Mouse (Mus musculus) layer of hippocampus, adult 2 months (tissue): ENCODE measurements around the gene Rhou. TPM values are rescaled to one million over a fixed set of nuclear protein-coding genes. Genes with fewer than 3 reads are reported as not detected.
A peak's percentile ranks its signal among the peaks of the same experiment; 100 is the strongest.

Experiments used
- DNase-seq, 2 experiments: peaks; one replicate each; pipeline ENCODE4 v3.0.0; 2022; ENCODE audit warnings: low spot score in 2 of 2
- H3K27ac ChIP-seq: fragments of 200-600 bp; 2 replicates; pipeline ENCODE4 v1.8.1; 2022
- H3K4me3 ChIP-seq: fragments of 200-600 bp; 2 replicates; pipeline ENCODE4 v1.8.1; 2022; ENCODE audit warnings: mild to moderate bottlenecking
- CTCF ChIP-seq: fragments of 200-600 bp; conservative IDR thresholded peaks from 2 replicates; pipeline ENCODE4 v1.8.1; 2022; ENCODE audit warnings: antibody characterized with exemption, mild to moderate bottlenecking, moderate library complexity
- total RNA-seq, 2 experiments: library from RNA; stranded (reverse); gene quantifications; 2 replicates each; pipeline ENCODE4 v1.2.3; 2021

Rhou gene
- total RNA-seq, 2 experiments from 2014 or later: 43.9 to 44.7 TPM

DNA sequence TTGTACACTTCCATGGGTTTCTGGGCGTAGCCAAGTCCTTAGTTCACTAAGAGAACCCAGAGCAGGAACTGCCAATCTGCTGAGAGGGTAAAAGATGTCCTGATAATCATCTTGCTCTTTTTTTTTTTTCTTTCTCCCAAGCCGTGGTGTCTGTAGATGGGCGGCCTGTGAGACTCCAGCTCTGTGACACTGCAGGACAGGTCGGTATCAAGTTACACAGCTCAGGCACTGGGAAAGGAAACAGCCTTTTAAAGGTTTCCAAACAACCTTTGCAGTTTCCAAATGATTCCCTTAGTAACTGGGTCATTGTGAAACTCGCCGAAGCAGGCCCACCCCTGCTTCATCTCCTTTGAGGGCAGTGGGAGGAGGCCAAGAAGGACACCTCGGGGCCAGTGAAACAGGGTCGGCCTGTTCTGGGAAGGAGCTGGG is 1.6 kb downstream of the Rhou start:
- no peak for DNase-seq
- TF ChIP-seq CTCF: no peak
- Histone ChIP-seq H3K4me3 (peak overlapping the region; percentile 76), H3K27ac (peak overlapping the region; percentile 96)

DNA sequence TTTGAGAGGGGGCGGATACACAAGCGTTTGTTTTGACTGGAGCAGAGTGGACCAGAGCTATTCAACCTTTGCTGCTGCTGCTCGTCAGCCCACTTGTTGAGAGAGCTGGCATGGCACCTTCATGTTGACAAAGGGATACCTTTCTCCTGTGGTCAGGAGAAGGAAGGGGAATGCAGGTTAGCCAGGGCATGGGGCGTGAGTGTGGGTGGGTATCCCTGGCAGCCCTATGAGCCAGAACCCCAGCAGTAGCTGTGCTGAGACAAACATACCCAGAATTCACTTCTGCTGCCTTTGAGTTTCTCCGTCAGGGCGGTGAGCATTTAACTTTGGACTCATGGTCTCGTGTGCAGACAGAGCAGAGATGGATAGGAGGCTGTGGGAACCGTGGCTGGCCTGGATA is 4.1 kb downstream of the Rhou start:
- H3K27ac ChIP-seq: no peak overlapping the region
- no peak for DNase-seq
- no peak overlapping the region for H3K4me3 ChIP-seq
- TF ChIP-seq CTCF: no peak

DNA sequence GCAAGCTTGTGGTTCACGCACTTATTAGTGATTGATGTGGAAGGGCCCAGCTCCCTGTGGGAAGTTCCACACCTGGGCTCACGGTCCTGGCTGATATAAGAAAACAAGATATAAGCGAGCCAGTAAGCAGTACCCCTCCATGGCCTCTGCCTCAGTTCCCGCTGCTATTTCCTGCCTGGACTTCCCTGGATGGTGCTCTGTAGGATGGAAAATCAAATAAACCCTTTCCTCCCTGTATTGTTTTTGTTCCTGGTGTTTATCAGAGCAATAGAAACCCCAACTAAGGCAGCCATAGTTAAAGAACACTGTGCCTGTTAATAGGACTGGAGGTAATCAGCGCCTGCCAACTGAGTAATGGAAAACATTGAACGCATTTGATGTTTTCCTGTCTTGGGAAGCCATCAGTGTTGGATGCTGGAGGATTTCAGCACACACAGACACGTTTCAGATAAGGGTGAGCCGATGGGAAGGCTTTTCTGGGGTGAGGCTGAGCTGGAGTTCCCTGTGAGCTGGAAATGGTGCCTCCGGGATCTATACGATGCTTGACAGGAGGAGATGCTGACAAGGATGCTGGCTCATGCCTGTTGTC is 5.8 kb downstream of the Rhou start:
- Histone ChIP-seq H3K27ac (no peak overlapping the region), H3K4me3 (no peak overlapping the region)
- no peak for DNase-seq
- TF ChIP-seq CTCF: no peak

DNA sequence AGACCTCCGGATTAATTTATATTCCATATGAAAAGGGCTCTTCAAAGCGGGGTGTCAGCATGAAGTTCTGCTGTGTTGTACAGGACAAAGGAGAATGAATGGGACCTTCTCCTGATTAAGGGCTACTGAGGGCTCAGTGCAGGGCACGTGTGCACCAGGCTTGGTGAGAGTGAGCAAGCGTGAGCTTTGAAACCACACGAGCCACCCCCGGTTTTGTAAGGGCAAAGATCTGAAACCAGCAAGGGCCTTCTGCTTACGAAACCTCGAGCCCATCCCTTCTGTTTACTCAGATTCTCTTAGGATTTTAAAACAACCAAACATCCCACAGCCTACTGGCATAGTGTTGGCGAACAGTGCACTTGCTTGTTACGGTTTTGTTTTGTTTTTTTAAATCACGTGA is 7.8 kb downstream of the Rhou start:
- no peak overlapping the region for H3K27ac ChIP-seq
- TF ChIP-seq CTCF: no peak
- H3K4me3 ChIP-seq: no peak overlapping the region
- no peak for DNase-seq

DNA sequence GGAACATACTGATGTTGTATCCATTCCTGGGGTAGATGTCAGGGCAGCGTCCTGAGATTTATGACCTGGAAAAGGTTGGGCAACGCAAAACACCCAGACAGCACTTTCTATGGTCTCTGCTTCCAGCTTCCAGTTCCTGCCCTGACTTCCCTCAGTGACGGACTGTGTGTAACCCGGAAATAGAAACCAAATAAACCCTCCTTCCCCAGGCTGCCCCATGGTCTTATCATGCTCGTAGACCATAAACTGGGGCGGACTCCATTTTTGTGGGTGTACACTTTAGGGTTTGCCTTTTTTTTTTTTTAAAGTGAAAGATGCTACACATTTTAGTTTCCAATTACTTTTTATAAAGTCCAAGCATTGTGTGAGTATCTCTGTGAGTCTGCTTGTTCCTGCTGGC is 11.9 kb downstream of the Rhou start:
- DNase-seq: no peak
- H3K4me3 ChIP-seq: no peak overlapping the region
- no peak for TF ChIP-seq CTCF
- no peak overlapping the region for H3K27ac ChIP-seq

DNA sequence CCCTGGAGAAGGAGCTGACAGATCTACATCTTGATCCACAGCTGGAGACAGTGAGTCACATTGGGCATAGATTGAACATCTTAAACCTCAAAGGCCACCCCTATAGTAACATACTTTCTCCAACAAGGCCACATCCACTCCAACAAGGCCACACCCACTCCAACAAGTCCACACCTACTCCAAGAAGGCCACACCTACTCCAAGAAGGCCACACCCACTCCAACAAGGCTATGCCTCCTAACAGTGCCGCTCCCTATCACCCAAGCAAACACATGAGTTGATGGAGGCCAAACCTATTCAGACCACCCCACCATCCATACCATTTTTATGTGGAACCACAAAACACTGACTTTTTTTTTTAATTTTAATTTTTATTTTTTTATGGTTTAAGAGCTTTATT is 13.1 kb downstream of the Rhou start:
- no peak for TF ChIP-seq CTCF

DNA sequence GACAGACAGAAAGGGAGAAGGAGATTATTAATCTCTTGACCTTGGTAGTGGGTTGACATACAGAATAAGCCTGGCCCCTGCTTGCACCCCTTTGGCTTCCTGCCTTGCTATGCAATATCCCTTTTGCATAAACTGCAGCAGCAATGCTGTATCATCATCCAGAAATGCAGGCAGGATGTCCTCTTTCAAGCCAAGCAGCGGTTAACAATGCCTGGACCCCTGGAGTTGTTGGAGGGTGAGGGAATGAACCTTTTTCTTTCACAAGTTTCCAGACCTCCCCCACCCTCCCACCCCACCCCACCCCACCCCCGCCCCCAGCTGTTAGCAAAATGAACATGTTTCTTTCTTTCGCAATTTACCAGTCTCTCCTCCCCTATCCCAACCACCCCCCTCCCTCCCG is 15.0 kb downstream of the Rhou start:
- TF ChIP-seq CTCF: no peak

More for the DNA sequence above, 13.1 kb downstream of the Rhou start:
- Histone ChIP-seq H3K27ac (no peak overlapping the region), H3K4me3 (no peak overlapping the region)
- DNase-seq: no peak

DNA sequence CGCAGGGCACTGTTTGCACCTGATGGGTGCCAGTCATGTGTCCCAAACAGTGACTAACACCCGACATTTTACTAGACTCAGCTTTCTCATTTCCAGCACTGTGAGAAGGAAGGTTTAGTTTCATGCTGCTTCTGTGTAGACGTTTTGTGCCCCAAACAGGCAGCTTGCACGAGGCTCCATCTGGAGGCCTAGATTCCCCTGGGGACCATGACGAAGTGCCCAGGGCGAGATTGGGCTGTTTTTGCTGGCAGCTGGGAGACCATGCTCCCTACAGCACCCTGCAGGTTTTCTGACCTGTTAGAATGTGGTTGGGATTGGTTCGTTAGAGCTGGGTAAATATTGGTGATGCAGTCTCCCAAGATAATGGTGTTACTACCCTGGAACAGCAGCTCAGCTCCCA is 17.0 kb downstream of the Rhou start:
- no peak for TF ChIP-seq CTCF
- no peak overlapping the region for H3K4me3 ChIP-seq
- no peak for DNase-seq
- no peak overlapping the region for H3K27ac ChIP-seq

More for the DNA sequence above, 15.0 kb downstream of the Rhou start:
- no peak for DNase-seq
- Histone ChIP-seq H3K27ac (0 out of 2 replicates have a peak overlapping the region, but pooled peaks have one; percentile 43), H3K4me3 (no peak overlapping the region)

DNA sequence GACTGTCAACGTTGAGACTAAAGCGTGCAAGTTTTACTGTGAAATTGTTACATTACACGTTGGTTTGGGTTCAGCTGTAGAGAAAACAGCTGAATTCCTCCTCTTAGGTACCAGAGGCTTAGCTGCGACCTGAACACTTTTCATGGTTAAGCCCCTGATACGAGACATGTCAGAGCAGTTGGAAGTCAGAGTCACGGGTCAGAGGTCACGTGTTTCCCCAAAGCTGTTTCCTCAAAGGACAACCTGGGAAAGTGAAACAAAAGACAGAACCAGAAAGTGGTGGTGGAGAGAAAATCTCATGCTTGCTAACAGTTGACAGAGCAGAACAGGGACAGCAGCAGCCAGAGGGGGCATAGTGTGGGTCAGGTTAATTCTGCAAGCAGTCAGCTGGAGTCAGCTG is 17.7 kb downstream of the Rhou start:
- no peak for TF ChIP-seq CTCF
- DNase-seq: no peak
- Histone ChIP-seq H3K4me3 (no peak overlapping the region), H3K27ac (no peak overlapping the region)

DNA sequence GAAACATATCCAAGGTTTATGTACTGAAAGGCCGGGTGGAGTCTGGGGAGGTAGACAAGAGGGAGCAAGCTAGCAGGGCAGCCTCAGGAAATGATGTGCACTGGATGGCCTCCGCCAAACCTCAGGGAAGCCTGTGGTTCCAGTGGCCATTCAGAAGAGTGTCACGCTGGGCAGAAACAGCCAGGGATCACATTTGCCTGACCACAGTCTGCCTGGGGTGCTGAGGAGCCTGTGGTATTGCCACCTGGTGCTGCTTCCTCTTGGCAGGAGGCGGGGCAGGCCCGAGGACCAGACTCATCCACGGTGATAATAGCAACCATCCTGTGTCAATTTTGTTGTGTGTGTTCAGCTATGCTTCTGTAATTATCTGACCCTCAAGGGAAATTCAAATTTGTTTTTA is 18.9 kb downstream of the Rhou start:
- Histone ChIP-seq H3K27ac (no peak overlapping the region), H3K4me3 (no peak overlapping the region)
- TF ChIP-seq CTCF: no peak
- no peak for DNase-seq

DNA sequence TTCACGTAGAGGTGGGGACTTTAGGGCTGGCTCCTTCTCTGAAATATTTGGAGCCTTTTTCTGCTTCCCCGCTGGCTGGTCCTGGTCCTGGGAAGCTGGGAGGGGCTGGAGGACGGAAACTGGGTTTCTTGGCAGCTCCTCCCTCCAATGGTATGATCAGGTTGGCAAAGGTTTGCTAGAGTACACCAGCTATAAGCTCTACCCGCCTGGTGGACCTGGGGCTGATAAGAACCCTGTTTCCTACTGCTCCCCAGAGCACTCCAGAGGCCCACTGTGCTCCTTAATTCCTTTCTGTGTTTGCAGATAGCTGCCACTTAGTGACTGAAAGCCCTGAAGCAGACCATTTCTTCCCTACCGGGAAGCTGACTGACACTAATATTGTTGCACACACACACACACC is 21.9 kb downstream of the Rhou start:
- no peak overlapping the region for H3K4me3 ChIP-seq
- no peak for DNase-seq
- TF ChIP-seq CTCF: no peak
- no peak overlapping the region for H3K27ac ChIP-seq

DNA sequence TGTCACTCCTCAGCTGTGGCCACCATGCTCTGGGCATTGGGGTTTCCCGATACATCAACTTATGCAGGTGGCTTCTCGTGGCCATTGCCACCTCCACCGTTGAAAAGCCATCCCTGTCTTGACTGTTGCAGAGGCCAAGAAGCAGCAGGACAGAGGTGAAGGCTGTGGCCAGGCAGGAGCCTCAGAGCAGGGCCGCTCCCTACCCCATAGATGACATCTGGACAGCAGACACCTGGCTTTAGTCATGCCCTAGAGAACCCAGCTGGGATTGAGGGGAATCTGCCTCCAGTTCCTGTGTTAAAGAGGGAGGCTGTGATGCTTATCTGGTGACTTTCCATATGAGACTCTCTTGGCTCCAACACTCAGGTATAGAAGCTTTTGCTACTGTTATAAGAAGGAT is 24.7 kb downstream of the Rhou start:
- no peak for DNase-seq
- Histone ChIP-seq H3K4me3 (no peak overlapping the region), H3K27ac (no peak overlapping the region)
- TF ChIP-seq CTCF: no peak

DNA sequence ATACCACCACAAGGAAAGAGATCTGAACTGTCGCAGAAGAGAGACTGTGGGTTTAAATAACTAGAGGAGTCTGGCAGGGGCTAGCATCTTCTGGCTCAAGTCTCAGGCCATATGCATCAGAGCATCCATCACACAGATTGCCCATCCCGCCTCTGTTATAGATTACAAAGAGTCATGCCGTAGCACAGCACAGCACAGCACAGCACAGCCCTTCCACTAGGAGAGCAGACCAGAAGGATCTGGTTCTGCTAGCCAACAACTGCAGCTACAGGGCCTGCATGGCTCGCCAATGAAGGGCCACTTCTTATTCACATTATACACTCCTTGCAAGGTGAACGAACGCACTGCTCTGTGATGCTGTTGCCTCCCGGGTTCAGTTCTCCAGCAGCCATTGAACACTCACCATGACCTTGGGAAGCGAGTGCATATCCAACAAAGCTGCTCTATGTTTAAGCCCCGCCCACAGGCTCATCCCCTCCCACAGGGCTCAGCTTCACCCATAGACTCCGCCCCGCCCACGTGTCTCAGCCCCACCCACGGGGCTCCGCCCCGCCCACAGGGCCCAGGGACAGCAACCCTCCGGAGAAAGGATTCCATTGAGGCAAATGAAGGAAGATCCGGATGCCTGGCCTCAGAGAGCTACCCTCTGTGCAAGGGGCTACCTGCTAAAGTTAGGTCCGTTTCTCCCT is 28.5 kb downstream of the Rhou start:
- TF ChIP-seq CTCF: no peak
- Histone ChIP-seq H3K27ac (no peak overlapping the region), H3K4me3 (no peak overlapping the region)
- no peak for DNase-seq

DNA sequence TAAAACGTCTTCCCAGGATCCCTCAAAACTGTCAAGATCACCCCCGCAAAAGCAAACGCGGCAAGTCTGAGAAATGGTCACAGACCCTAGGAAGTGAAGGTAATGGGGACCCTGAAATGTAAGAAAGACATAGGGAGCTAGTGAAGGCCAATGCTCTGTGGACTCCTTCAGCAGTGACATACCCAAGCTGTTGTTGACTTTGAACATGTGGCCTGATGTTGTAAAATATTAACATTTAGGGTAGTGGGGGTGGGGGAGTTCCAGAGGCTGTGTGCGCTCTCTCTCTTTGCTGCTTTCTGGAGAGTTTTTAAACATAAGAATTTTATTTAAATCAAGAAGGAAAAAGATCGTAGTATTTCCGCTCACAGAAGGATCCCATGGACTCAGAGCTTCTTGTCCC is 29.6 kb downstream of the Rhou start:
- no peak for TF ChIP-seq CTCF
- Histone ChIP-seq H3K27ac (no peak overlapping the region), H3K4me3 (no peak overlapping the region)
- no peak for DNase-seq
